Mouse (Mus musculus) spleen, postnatal 4 days (tissue): ENCODE measurements around the gene Actn2.

Experiments used
- DNase-seq, 2 experiments: peaks; one replicate each; pipeline ENCODE4 v3.0.0; 2022; ENCODE audit warnings: low spot score in 2 of 2

Gene Actn2

DNA sequence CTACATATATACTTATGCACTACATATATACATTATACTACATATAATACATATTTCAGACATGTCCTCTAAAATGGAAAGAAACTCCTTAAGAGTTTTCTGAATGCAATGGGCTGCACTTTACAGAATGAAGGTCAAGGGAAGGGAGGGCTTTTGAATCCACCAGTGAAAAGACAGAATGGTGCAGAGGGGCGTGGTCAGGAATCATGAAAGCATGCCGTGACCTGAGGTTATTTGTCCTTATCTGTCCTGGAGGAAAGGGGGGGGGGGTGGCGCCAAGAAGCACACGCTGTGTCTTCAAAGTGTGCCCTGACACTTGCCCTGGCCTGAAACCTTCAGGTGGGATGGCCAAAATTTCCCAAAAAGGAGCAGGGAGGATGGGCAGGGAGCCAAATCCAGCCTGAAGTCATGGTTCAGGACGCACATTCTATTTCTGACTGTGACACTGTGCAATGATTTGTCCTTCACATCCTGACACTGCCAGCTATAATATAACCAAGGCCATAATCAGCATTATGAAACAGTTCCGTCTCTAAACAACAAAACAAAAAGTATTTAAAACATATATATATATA lies 23.3 kb downstream of the Actn2 start:
- no peak for DNase-seq

DNA sequence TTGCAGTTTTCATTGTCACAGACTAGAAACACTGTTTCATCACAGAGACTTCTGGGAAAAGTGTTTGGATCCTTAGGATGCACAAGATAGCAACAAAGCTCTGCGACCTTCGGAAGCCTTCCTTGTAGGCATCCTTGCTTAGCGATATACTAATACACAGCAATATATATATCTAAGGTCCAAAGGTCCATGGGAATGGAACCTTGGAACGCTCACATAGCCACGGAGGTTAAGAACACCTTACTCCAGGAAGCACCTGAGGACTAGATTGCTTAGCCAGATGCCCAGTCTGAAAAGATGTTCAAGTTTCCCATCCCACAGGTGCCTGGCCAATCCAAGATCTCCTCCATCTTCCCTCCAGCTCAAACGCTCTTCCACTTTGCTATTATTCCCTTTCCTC lies 26.4 kb downstream of the Actn2 start:
- DNase-seq: no peak

DNA sequence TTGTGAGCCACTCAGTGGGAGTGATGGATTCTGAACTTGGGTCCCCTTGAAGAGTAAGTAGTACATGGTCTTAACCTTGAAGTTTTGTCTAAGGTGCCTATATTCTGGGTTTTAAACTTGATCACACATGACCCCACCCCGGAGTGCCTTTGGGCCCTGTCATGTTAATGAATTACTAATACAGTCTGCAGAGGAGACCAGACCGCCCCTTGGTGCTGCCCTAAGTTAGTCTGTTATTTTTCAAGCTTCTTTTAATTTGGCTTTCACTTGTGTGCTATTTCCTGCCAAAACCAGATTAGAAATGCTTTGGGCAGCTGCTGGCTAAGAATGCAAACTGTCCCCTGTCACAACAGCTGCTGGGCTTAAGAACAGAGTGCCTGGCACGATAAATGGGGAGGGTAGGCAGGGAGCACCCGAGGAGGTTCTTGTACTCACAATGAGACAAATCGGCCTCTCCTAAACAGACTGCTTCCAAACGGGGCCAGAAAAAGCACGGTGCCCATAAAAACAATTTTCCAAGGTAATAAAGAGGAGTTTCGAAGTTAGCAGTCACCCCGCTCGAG lies 28.5 kb downstream of the Actn2 start:
- DNase-seq: no peak

DNA sequence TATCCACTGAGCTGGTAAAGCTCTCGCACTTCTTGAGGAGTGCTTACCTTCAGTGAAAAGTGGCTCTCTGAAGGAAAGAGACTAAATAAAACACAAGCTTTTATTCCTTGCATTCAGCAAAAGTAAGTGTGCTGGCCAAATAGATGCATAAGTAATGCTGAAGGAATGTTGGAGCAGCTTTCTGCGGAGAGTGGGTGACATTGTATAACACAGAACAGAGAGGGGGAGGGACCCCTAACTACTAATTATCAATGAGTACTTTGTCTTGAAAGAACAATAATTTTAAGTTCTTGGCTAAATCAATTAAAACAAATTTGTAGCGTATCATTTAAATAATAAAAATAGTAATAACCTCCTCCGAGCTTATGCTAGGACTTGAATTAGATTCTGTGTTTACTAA lies 29.2 kb downstream of the Actn2 start:
- no peak for DNase-seq

DNA sequence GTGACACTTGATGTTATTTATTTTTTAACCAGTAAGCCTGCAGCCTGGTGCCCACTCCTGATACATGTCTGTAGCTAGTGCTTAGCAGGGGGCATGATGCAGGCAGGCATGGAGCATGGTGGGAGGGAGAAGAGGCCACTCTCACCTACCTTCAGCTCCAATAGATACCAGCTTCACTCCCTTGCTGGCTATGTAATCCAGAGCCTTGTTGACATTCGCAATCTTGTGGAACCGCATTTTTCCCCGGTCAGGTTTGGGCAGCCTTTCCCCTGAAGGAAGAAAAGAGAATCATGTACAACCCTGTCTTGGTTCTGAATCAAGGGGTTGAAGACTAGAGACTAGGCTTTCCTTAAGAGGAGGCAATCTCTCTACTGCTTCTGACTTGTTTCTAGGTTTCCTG lies 31.1 kb downstream of the Actn2 start:
- no peak for DNase-seq

DNA sequence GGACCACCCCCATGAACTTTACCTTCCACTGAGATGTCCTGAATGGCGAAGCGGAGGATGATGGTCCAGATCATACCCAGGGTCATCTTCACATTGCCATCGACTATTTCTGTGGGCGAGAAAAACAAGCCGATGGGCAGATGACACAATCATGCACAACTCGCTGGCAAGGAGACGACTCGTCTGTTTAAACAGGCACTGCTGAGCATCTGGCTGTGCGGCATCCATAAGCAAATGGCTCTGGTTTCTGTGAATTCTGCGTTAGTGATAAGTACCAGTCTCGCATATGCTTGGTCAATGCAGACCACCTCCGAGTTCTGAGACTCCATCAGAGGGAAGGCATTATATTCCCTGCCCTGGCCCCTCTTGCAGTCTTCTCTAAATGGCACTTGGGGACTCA lies 31.7 kb downstream of the Actn2 start:
- no peak for DNase-seq

DNA sequence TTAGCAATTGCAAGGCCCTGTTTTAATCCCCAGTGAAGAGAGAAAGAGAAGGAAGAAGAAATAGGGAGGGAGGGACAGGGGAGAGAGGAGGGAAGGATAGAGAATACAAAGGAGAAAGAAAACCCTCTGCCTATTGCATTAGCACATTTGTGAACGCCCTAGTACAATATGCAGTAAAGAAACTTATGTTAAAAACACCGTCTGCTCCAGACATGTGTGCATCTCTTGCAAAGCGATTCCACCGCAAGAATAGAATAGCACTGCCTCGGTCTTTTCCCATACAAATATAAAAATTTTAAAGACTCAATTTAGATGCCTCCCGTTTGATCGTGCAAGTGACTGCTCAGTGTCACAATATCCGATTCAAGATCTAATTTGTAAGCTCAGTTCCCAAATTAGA lies 32.1 kb downstream of the Actn2 start:
- no peak for DNase-seq

DNA sequence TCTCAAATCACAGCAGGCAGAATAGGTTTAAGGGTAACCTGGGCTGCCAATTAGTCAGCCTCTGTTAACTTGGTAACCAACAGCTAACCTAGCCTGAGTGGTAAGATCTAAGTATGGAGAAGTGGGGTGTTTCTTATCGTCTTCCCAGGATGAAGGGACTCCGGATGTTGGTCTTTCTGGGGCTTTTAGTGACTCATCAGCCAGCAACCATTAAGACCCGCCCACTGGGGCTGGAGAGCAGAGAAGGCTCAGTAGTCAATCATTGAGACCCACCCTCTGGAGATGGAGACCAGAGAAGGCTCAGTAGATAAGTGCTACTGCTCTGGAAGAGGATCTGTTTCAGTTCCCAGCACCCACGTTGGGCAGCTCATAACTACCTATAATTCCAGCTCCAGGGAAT lies 33.3 kb downstream of the Actn2 start:
- no peak for DNase-seq

DNA sequence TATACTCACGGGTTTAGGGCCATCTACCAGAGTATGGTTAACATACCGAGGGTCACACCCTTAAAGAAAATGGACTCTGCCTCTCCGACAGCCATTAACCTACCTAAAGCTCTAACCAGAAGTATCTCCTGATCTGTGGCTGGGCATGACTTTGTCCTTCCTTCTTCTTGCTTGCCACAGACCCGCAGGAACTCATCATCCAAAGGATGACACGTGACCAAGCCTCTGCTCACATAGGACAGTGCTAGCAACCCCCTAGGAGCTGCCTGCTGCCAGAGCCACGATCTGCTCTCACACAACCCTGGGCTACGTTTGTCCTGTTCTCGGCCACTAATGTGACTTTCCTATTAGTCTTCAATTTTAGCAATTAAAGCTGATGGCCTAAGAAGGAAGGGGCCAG lies 35.0 kb downstream of the Actn2 start:
- no peak for DNase-seq

DNA sequence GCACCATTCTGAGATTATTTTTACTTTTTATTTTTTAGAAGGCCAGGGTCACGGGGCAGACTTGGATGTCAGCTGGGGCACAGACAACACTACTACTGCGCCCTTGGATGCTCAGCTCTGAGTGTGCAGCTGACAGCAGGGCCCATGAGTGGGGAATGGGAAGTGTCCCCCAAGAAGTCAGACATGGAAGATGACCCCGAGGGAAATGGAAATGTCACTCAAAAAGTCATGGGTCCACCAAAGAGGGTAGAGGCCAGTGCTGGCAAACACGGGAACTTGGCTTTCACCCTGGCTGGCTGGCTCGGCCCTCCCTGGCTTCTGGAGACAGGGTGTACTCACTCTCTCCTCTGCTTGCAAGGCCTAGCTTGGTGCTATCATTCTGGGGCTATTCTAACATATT lies 35.6 kb downstream of the Actn2 start:
- no peak for DNase-seq

DNA sequence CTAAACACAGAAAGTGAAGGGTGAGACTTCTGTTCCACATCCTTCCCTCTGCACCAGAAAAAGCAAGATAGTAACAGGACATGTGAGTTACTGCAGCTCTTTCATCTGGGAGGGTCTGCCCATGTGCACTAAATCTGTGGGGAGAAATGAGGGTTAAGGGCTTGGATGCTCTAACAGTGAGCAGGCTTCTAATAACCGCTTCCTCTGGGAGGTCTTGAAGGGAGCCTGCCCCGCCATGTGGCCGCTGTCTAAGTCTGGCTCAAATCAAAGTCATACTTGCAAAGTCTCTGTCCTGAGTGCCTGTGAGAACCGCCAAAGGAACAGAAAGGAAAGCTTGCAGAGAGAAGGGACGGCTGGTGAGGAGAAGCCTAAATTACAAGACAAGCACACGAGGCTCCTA lies 42.8 kb downstream of the Actn2 start:
- no peak for DNase-seq

DNA sequence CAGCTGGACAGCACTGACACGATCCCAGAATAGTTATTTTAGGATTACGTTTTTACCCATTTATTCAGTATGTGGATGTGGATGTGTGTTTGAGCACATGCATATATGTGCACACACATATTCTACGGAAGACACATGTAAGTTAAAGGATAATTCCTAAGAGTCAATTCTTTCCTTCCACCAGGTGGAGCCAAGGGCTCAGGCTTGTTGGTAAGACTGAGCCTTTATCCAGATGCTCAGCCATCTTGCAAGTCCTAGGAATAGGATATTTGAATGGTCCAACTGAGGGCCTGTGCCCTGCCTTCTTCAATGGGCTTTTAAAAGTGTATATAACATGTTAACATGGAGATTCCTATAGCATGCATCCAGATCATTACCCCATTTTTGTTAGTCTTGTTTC lies 43.9 kb downstream of the Actn2 start:
- no peak for DNase-seq

DNA sequence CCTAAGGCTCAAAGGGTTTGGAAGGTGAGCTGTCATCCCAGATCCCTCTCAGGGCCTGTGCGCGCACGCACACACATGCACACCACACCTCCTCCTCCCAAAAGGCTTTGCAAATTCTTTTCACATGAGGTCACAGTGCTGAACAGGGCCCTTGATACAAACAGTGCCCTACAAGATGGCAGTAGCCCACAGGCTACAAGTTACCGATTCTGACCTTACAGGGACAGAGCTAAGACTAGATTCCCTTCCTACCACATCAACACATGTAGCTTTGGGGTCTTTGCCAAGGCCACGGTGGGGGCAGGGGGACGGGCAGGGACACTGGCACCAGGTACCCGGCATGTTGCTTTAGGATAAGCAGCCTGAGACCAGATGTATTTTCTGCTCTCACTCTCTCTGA lies 46.8 kb downstream of the Actn2 start:
- no peak for DNase-seq

DNA sequence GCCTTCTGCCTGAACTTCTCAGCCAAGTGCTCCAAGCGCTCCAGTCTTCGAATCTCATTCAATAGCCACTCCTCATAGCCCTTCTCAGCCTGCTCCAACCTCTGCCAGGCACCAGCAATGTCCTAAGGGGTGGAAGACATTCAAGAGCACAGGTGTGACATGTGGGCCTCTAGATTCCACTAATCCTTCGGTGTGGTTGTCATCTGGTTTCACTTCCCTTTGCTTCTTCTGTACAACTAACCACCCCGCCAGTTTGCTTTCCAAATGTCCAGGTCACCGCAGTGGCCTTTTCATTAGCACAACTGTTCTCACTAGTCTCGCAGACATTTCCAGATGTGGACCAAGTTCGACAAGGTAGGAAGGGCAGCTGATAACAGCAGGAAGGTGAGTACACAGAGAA lies 49.9 kb downstream of the Actn2 start:
- no peak for DNase-seq

DNA sequence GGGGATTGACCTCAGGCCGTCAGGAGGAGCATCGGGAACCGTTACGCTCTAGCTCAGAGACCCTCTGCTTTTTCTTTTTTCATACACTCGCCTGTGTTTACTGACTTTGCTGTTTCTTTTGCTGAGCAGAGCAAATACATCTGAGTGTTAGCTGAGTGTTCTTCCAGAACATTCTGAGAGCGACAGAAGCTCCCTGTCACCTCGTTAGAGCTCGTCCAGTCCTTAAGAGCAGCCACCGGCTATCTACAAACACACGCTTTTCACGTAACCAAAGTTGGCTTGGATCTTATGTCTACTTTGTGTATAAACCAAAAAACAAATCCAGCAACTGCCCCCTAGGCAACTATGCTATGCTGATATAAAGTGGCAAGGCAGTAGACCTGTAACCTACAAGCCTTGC lies 56.0 kb downstream of the Actn2 start:
- DNase-seq: no peak

DNA sequence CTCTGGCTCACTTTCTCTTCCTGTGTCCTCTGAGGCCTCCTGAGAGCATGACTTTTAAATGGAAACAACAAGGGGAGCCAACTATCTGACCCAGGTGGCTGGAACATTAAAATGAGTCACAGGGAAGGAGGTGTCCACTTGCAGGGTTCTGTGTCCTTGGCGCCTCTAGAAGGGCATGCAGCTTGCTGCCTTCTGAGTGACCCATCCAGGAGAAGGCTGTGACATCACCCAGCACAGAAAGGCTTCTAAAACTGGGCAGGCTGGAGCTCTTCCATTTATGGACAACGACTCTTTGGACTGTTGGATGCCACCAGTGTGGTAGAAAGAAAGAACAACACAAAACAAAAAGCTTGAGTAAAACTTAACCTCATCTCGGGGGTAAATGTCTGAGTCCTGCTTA lies 56.7 kb downstream of the Actn2 start:
- no peak for DNase-seq

DNA sequence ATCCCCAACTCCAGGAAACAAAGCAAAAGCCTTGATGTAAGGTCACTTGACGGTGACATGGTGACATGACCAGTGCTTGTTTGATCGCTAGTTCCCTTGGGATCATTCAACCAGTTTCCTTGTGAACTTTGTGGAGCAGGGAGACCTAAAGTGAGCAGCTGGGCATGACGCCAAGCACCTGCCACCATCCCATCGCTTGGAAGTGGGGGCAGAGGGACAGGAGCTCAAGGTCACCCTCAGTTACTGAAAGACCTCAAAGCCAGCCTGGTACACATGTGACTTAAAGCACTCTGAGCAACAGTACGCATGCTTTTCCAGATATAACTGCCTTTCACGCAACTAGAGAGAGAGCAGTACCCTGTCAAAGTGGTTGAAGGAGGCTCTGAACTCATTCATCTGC lies 65.8 kb downstream of the Actn2 start:
- DNase-seq: no peak

DNA sequence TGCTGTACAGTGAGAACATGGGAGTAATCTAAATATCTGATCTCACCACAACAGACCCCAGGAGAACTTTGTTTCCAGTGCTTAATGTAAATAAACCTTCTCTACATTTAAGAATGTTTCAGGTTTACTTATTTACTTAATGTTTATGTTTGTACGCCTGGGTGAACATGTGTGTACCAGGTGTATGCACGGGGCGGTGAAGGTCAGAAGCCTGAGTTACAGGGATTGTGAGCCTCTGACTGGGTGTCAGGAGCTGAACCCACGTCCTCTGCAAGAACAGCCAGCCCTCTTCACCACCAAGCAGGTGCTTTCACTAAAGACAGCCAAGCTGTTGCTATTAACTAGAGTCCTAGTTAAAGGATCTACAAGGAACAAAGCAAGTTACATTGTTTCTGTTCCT lies 66.3 kb downstream of the Actn2 start:
- DNase-seq: no peak

DNA sequence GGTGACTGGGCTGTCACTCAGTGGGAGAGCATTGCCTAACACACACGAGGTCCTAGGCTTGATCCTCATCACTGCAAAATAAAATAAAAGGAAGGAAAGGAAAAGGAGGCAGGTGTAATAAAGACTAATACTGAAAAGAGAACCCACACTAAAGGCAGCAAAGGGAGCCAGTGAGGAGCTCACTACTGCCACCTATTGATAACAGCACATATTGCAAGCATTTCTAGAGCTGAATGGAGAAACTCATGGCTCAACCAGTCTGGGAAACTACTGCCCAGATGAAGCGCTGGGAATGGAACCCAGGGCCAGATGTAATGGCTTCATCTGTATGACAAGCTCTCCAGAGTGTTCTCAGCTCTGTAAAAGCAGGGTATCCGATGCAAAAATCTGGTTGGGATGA lies 67.6 kb downstream of the Actn2 start:
- DNase-seq: no peak

DNA sequence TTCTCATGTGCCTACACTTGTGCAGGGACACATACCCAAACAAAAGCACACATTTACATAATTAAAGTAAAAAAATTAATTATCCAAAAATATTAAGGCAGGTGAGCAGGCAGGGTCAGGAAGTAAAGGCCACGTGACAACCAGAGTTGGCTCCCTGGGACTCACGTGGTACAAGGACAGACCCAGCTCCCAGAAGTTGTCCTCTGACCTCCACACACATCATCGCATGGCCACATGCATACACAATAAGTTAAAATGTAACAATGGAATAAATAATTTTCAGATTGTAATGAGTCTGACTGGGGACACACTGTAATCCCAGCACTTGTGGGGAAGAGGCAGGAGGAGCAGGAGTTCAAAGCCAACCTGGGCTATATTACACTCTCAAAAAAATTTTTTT lies 72.6 kb downstream of the Actn2 start:
- no peak for DNase-seq

DNA sequence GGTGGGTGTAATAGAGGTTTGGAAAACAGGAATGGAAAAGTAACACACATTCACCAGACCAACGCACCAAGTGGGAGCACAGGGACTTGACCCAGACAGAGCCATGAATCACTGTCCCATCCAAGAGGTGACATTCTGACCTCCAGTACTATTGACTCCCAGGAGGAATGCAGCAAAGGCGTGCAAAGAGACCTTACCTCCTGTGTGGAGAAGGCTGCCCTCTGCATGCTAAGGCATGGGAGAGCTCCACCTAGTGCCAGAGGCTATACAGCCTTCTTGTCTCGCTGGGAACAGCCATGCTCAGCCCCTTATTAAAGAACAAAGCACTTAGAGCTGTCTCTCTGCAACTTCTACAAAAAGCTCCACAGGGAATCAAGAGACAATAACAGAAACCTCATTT lies 73.5 kb downstream of the Actn2 start:
- no peak for DNase-seq

DNA sequence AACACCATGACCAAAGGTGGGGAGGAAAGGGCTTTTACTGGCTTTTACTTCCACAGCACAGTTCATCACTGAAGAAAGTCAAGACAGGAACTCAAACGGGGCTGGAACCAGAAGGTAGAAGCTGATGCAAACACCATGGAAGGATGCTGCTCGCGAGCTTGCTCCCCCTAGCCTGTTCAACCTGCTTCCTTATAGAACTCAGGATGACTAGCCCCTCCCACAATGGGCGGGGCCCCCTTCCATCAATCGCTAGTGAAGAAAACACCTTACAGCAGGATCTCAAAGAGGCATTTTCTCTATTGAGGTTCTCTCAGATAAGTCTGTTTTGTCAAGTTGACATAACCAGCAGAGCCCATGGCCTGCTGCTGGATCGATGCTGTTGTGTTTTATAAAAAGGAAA lies 76.6 kb downstream of the Actn2 start:
- no peak for DNase-seq

DNA sequence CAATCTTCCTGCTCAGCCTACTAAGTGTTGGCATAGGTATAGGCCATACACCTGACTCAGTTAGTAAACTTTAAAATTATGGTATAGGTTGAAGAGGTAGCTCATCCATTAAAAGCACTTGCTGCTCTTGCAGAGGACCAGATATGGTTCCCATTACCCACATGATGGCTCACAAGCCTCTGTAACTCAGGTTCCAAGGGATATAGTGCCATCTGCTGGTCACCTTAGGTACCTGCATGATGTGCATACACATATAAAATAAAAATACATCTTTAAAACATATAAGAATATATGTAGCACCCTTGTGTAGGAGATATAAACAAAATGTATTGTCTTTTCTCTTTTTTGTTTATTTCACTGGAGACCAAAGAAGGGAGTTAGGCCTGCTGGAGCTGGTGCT lies 79.1 kb downstream of the Actn2 start:
- no peak for DNase-seq
